Mouse (Mus musculus): ENCODE measurements at regions not wholly inside any gene's neighbourhood (a gene's known extent, or its start where the extent isn't known, plus 50 kb on each side); places are given as distances from the start of the nearest gene placed in this dataset.

DNA sequence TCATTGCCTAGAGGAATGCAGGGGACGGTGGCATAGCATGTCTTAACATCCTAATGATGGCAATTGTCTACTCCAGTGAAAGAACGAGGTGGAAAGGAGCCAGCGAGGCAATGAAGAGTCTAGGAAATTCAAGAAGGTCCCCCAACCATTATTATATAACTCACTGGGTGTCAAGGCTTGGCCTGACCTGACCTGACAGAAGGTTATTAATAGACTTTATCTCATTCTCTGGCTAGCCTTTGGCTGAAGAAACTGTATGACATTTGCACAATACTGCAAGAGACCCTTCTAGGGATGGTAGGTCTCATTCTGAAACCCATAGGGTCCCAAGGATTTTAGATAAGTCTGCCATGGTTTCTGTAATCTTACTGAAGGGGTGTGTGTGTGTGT, 121.0 kb upstream of the Jarid2 start:
- no peak for DNase-seq (ENCODE audit: low spot score)

DNA sequence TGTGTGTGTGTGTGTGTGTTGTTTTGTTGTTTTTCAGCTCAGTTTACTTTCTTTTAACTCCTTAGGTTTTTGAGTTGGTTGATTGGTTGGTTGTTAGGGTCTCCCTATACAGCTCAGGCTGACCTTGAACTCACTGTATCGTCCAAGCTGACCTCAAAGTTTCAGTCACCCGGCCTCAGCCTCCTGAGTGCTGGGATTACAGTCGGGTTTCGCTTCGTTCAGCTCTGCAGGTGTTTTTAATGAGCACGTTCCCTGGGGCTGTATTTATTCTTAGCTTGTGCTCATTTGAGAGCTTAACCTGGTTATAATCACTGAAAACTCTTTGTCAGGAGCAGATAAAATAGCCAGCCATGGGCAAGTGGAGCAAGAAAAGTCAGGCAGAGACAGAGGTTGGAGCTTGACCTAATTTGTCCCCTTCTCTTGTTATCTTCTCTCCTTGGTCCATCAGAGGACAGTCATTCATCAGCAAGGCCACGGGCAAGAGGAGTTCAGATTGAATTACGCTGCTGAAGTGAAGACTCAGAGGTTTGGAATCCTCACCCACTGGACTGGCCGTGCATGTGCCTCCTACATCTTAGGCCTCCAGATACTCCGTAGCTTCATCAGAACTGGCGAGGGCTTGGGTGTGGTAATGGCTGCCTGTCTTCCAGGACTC, 120.5 kb upstream of the Jarid2 start:
- DNase-seq (ENCODE audit: low spot score) = no peak

DNA sequence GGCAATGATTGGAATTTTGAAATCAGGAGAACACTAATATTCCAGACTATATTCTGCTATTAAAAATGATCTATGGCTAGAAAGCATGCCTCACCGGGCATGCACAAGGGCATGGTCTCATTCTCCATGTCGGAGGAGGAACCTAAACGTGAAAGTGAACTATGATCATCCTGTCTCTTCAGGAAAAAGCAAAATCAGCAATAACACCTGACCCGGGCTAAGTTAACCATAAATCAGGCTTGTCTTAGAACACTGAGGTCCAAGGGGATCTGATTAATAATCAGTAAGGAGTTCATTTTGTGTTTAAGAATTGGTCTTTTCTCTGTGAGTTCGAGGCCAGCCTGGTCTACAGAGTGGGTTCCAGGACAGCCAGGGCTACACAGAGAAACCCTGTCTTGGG, 119.7 kb upstream of the Jarid2 start:
- no peak for DNase-seq (ENCODE audit: low spot score)

DNA sequence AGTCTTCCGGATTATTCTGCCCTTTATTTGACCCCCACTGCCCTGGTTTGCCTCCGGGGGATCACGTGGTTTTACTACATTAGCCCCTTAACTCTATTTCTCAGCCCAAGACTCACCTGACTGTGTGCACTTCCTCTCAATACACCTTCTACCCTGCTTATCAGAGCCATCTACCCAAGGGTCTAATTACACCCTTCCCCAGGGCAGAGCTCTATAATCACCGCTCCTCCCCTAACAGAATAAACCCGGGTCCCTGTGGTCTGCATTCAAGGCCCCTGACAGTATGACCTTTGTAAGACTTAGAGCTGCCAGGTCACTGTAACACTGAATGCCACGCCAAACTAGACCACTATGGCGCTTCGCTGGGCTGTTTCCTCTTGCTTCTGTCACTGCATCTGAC, 113.6 kb upstream of the Jarid2 start:
- DNase-seq (ENCODE audit: low spot score) = no peak

DNA sequence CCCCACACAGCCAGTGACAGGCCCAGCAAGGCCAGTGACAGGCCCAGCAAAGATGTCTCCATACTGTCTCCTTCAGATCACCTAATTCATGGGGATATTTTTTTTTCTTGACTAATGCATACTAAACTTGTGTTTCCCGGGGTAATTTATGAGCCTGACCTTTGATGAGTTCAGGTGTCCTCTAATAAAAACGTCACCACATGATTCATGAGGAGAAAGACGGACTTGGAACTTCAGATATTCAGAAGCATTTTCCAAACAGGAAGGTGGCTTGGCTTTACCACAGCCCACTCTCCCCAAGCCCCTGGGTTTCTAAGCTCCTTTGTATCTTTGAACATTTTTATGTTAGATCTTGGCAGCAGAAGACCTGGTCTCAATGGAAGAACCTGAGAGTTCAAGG, 110.9 kb upstream of the Jarid2 start:
- no peak for DNase-seq (ENCODE audit: low spot score)

DNA sequence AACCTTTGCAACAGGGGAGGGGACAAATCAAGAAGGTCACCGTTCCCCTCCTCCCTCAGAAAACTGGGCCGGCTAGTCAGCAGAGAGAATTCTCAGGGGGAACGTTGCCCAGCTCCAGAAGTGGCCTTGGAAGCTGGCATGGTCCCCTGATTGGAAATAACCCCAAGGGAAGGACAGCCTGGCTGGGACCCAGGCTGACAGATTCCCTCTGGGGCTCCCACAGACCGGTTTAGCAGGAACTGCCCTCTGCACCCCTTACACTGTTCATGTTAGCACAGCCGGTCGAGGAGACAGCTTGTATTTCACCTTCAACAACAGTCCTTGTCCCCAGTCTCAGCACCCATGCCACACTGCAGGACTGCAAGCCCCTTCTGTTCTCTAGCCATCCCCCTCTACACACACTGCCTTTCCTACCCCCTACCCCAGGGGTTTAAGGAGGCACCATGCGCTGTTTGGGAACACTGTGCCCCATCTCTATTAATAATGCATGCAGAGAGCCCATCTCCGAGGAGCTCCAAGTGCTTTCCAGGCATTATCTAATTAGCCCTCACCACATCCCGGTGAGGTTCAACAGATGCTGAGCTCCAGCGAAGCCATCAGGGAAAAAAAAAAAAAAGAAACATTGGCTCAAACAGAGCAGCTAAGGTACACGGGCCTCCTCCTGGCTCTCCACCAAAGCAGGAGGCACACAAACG, 106.5 kb upstream of the Jarid2 start:
- DNase-seq (ENCODE audit: low spot score) = no peak

DNA sequence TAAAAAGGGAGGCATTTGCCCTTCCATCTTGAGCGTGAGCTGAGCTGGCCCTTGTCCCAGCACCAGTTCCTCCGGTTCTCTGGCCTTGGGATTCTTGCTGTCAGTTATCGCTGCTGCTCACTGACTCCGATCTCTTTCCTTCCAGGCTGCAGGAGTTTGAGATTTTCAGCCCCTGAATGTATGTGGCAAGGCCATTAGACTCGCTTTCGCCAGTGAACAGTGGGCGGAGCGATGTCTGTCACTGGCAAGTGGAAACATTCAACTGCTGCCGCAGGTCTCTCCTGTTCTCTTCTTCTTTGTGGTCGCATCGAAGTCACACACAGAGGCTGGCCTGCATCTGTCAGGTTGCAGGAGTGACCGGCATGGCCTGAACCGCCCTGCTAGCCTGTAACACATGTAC, 104.6 kb upstream of the Jarid2 start:
- DNase-seq (ENCODE audit: low spot score) = no peak

DNA sequence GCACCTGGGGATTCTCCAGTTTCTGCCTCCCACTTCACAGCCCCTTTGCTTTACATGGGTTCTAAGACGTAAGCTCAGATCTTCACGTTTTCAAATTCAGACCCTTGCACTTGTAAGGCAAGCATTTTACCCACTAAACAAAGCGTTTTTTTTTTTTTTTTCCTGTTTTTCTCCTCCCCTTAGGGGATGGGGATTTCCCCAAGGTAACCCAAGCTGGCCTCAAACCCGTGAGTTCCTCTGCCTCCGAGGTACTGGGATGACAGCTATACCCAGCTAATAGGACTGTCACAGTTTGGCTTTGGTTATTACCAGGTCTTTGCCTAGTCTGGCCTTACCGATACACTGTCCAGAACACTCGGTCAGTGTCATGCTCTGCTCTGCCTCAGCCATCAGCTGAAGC, 103.5 kb upstream of the Jarid2 start:
- DNase-seq (ENCODE audit: low spot score) = no peak

DNA sequence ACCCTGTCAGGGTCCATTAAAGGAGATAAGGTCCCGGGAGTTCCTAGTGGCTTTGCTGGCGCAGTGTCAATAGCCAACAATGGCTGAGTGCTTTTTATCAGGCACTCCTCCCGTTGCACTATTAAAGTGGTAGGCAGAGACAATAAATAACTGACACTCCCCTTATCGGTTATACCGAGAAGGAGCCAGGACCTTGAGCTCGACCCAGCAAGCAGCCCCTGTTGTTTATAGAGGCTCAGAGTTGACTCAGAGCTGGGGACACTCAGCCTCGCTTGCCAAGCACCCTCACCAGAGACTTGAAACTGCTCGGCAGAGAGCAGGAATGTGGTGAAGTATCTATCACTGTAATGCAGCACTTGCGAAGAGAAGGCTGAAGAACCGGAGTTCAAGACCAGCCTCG, 102.5 kb upstream of the Jarid2 start:
- DNase-seq (ENCODE audit: low spot score) = no peak

DNA sequence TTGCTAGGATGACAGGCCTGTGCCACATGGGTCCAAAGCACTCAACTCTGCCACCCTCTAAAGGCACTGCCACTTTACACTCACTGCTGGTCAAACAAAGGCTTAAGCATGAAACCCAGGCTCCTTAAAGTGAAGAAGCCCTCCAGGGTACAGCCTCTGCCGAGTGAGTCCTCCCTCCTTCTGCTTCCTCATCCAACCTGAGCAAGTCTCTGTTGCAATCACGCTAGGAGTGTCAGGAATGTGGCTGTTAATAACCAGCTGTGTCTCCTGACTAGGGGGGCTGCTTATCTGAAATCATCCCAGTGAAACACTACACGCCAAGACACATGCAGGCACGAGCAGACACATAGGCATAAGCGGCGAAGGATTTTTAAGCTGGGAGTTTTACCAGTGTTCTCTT, 99.2 kb upstream of the Jarid2 start:
- no peak for DNase-seq (ENCODE audit: low spot score)

DNA sequence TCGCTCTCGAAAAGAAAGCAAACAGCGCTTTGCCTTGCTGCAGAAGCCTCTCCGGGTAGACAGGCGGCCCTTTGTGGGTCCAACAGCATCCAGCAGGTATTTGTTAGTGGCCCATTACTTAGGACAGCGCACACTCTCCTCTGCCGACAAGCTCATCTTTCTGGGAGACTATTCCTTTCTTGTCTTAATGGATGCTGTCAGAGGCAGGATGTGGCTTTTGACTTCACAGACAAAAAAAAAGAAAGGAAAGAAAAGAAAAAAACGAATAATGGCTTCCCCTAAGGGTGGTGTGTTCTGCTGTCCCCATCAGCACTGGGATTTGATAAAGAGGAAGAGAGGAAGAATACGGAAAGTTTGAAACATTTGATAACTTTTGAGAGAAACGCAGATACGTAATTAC, 94.7 kb upstream of the Jarid2 start:
- DNase-seq (ENCODE audit: low spot score) = no peak

DNA sequence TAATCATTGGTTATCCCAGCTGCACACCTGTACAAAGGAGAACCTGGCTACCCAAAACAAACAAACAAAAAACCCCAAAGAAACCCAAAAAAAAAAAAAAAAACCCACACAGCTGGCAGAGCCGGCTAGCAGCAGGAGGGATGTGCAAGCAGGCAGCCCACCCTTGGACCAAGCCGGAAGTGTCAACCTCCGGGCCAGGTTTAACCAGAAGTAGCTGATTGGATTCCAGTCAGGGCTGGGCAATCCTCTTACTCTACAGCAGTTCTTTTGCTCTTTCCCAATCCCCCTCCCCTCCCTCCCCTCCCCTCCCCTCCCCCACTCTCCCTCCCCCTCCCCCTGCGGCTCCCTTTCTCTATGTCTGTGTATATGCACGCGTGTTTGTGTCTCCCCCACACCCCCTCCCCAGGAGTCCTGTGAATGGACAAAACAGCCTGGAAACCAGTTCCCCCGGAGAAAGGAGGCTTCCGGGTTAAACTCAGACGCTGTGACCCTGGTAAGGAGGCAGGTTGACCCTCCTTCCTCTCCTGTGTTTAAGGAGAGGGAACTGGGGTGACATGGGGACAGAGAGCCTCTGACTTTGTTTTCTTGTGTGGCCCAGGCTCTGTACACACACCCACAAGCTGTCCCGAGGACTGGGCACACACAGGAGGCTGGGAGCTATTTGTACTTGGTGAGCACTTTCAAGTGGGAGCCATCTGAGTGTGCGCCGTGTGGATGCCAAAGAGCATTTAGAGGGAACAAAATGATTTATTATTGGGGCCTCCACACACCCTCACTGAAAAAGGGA, 93.9 kb upstream of the Jarid2 start:
- no peak for DNase-seq (ENCODE audit: low spot score)

DNA sequence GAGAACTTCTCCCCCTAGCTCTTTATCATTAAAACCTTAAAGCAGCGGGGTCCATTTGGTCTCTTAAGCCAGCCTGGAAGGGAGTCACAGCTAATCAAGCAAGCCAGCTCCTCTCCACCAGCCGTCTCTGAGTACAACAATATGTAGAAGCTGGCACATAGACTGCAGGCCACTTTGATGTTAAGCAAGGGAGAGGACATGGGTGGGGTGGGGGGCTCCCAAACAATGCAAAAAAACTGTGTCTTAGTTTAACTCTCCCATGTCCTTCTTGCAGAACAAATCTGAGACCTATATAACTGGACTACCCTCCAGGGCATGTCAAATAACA, 93.3 kb upstream of the Jarid2 start:
- no peak for DNase-seq (ENCODE audit: low spot score)

DNA sequence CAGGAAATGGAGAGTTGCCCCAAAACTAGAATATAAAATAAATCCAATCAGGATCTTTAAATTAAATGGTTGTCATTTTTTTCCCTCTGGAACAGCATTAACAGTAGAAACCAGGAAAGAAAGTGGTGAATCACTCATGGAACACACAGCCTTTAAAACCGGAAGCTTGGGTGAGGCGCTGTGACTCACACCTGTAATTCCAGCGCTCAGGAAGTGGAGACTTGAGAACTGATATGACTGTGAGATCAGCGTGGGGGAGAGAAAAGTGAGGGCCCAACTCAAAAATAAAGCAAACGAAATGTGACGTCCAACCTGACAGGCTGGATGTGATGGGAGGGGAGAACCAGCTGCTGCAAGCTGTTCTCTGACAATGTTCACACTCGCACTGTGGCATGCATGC, 86.9 kb upstream of the Jarid2 start:
- DNase-seq (ENCODE audit: low spot score) = no peak

DNA sequence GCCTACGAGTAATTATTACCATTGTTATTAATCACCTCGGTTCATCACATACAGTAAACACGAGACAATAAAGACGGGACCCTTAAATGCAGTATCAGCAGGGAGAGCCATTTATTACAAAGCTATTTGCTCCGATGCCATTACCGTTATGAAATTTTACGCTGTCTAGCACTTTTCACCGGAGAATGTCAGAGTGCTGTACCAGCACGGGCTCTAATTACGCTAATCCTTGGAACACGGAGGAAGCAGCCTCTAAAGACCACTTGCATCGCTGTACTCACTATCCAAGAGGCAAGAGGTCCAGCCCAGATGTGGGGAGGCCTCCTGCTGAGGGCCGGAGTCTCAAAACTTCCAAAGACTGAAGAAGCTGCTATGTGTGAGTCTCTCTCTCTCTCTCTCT, 79.2 kb upstream of the Jarid2 start:
- DNase-seq (ENCODE audit: low spot score) = no peak

DNA sequence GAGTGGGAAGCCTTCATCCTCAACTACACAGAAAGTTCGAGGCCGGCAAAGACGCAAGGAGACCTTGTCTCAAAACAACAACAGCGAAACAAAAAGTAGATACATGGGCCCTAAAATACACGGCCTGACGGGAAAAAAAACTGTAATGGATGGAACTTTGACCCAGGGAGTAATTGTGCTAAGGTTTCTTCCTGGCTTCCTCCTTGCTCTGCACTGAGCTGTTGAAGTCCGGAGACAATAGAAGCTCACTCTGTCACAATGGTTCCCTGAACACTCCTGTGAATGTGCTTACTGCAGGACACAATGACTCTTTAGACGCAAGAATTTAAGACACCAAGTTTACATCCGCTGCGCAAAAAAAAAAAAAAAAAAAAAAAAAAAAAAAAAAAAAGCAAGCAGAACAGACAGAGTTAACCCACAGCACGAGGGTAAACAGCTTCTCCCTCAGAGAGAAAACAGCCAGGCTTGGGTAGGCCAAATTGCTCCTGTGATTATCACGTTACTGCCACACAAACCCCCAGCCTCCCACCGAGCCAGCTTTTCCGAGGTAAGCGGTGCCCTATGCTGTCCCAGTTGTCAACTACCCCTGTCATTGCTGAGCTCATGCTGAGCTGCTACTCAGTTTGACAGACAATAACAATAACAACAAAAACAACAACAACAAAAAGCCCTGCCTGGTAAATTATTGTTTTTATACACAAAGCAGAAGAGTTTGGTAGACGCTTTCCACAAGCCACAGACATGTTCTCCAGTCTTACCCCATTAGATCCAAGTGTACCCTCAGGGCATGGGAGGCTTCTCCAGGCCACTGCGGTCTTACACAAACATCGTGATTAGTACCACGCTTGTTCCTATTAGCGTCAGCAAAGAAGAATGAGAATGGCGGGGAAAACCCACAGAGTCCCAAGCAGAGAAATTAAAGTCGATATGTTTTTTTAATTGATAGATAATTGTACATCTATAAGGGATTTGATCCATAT, 77.7 kb upstream of the Jarid2 start:
- DNase-seq (ENCODE audit: low spot score) = no peak

DNA sequence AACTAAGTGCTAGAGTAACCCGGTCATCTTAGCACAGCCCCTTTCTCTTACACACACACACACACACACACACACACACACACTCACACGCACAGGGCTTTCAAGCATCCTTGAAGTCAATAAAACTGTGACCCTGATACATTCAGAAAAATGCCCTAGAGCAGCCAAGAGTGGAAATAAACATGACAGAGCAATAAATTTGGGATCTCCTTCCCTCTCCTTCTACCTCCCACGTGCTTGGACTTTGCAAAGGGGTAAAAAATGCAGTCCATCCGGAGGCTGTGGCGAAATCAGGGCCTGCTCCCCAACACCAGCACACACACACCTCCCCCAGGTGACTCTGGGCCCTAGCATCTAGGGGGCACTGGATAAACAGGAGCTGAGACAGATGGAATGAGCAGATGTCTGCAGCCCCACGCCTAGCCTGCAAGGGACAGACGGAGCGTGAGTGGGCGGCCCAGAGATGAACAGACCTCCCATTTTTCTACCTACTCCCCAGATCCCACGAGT, 71.3 kb upstream of the Jarid2 start:
- DNase-seq (ENCODE audit: low spot score) = peak; percentile 63

DNA sequence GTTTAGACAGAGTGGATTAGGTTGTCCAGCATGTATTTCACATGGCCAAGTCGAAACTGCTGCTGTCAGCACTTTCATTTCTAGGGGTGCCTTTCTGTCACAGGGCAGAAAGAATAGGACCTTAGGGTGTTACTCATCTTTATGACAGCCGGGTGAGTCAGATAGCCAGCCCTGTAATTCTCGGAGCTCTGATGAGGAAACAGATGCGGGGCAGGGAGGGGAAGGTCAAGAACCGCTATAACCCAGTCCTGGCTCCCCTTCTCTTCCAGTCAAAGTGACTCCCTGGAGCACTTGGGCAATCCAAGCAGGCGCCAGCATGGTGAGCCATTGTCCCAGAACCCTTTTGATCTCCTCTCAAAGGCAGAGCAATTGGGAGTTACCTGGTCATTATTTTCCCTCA, 69.4 kb upstream of the Jarid2 start:
- DNase-seq (ENCODE audit: low spot score) = no peak

DNA sequence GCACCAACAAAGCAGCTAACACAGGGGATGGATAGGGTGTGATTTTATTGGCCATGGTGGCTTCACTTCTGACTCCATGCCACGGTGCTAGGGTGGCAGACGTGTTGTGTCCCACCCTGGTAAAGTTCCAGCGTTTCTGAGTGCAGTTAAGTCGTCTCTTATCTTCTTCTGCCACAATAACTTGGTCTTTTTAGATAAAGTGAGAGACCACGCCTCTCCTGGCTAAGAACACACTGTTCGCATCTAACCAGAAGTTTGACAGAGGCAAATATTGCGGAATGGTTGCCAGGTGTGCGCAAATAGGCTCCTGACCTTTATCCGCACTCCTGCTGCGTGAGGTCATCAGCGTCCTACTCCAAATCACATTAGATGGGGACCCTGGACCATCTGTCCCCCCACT, 66.2 kb upstream of the Jarid2 start:
- DNase-seq (ENCODE audit: low spot score) = no peak

DNA sequence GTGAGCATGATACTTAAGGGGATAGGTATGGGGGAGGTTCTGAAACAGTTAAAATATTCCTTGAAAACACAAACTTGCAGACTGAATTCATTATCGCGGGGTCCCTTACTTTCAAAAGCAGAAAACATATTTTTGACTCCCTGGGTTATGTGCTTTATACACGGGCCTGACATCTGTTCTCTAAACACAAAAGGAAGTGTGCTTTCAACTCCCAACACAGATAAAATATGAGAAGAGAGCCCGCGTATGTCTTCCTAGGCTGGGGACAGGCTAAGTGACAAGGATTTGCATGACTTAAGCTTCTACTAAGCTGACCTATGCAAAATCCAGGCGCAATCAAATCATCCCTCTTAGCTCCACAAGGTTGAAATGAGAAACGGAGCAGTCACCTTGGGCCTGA, 65.5 kb upstream of the Jarid2 start:
- no peak for DNase-seq (ENCODE audit: low spot score)

DNA sequence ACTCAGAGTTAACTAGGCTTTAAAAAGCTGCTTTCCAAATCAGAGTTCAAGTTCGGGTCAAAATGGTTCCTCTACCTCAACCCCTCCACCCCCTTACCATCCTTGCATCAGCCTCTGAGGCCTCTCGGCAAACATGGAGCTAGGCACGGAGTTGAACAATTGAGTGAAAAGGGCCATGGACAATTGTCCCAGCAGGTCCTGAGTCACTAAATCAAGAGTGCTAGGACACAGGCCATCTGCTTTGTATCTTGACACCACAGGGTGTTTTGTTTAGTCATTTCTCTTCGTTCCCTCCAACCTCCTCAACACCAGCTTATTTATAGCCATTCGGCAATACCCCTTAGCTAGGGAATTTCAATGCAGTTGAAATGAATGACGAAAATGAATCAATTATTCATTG, 59.5 kb upstream of the Jarid2 start:
- DNase-seq (ENCODE audit: low spot score) = no peak

DNA sequence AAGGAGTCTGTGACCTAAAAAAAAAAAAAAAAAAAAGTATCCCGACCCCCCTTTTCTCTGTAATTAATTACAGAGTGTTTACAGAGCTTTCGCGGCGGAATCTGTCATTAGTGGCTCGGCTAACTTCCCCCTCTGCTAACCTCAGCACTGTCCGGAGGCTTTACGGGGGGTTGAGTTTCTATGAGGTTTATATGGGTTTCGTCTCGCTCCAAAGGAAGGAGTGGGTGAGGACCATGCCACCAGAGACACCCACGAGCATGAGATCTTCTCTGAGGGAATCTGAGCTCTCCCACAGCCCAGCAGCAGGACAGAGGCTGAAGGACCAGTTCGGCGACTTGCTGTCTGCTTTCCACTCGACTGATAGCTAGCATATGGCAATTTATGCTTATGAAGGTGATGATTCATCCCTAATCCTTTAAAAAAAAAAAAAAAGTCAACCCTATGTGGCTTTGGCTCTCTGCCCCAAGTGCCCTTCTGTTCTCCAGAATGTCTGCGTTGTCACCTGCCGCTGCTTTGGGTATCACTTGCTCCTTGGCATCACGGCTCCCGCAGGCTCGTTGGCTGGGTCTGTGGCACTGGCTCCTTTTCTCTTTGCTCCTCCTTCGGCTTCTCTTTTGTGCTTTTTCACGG, 55.8 kb upstream of the Jarid2 start:
- DNase-seq (ENCODE audit: low spot score) = peak; percentile 21
